Mouse (Mus musculus): ENCODE results near the gene Trpc1. TPM values are rescaled to one million over a fixed set of nuclear protein-coding genes. Genes with fewer than 3 reads are reported as not detected.

Trpc1 gene
- polyA plus RNA-seq, 1 experiment from 2014 or later: 4.3 TPM

GRCm38 (mm10) chr9:95693528-95694100 is 56.6 kb downstream of the Trpc1 start:
- Histone ChIP-seq H3K27ac (no peak overlapping the region), H3K4me3 (no peak overlapping the region)
- 89% methylated on average over 11 of the region's 11 CpGs for WGBS

GRCm38 (mm10) chr9:95692823-95693222 is 57.4 kb downstream of the Trpc1 start:
- Histone ChIP-seq H3K27ac (no peak overlapping the region), H3K9me3 (no peaks in the 10 kb centered on the region), H3K9ac (no peak overlapping the region), H3K4me1 (no peaks in the 10 kb centered on the region), H3K36me3 (no peaks in the 10 kb centered on the region), H3K4me3 (no peak overlapping the region), H3K27me3 (replicated peaks) (no peaks in the 10 kb centered on the region), H3K4me2 (replicated peaks) (no peak overlapping the region)
- WGBS: 75% methylated on average over 8 of the region's 8 CpGs
- no peak for ATAC-seq (ENCODE audit: low FRiP score, low read depth)

More at GRCm38 (mm10) chr9:95693528-95694100, 56.6 kb downstream of the Trpc1 start:
- ATAC-seq (ENCODE audit: low FRiP score, low read depth): no peak
- Histone ChIP-seq H3K4me2 (replicated peaks) (no peak overlapping the region), H3K36me3 (no peaks in the 10 kb centered on the region), H3K4me1 (no peaks in the 10 kb centered on the region), H3K9ac (no peak overlapping the region), H3K9me3 (no peaks in the 10 kb centered on the region), H3K27me3 (replicated peaks) (no peaks in the 10 kb centered on the region)

GRCm38 (mm10) chr9:95688064-95688463 is 62.1 kb downstream of the Trpc1 start:
- Histone ChIP-seq H3K4me1 (no peaks in the 10 kb centered on the region), H3K9ac (no peak overlapping the region), H3K4me3 (no peak overlapping the region), H3K27ac (no peak overlapping the region), H3K9me3 (no peaks in the 10 kb centered on the region), H3K4me2 (replicated peaks) (no peak overlapping the region), H3K36me3 (no peaks in the 10 kb centered on the region), H3K27me3 (replicated peaks) (no peaks in the 10 kb centered on the region)
- 57% methylated on average over 3 of the region's 3 CpGs for WGBS
- ATAC-seq (ENCODE audit: low FRiP score, low read depth): no peak

GRCm38 (mm10) chr9:95685660-95686440 is 64.3 kb downstream of the Trpc1 start:
- 60% methylated on average over 11 of the region's 11 CpGs for WGBS
- no peak overlapping the region for H3K4me3 ChIP-seq
- no peaks in the 10 kb centered on the region for H3K9me3 ChIP-seq
- no peaks in the 10 kb centered on the region for H3K27me3 ChIP-seq (replicated peaks)
- H3K4me2 ChIP-seq (replicated peaks): no peak overlapping the region
- H3K27ac ChIP-seq: no peak overlapping the region
- H3K4me1 ChIP-seq: no peaks in the 10 kb centered on the region
- H3K9ac ChIP-seq: no peak overlapping the region
- H3K36me3 ChIP-seq: no peaks in the 10 kb centered on the region
- no peak for ATAC-seq (ENCODE audit: low FRiP score, low read depth)

GRCm38 (mm10) chr9:95680691-95681090 is 69.5 kb downstream of the Trpc1 start:
- Histone ChIP-seq H3K27me3 (replicated peaks) (no peaks in the 10 kb centered on the region), H3K4me2 (replicated peaks) (no peak overlapping the region), H3K9ac (no peak overlapping the region), H3K27ac (no peak overlapping the region), H3K4me1 (no peaks in the 10 kb centered on the region), H3K9me3 (no peaks in the 10 kb centered on the region), H3K36me3 (no peaks in the 10 kb centered on the region), H3K4me3 (no peak overlapping the region)
- no peak for ATAC-seq (ENCODE audit: low FRiP score, low read depth)
- WGBS: 94% methylated on average over 11 of the region's 11 CpGs

- H3K4me3 ChIP-seq: no peak overlapping the region
- 80% methylated on average over 7 of the region's 7 CpGs for WGBS
- H3K4me2 ChIP-seq (replicated peaks): no peak overlapping the region
- no peak overlapping the region for H3K27ac ChIP-seq
- no peak overlapping the region for H3K9ac ChIP-seq
- no peaks in the 10 kb centered on the region for H3K27me3 ChIP-seq (replicated peaks)
- no peaks in the 10 kb centered on the region for H3K4me1 ChIP-seq
- no peak for ATAC-seq (ENCODE audit: low FRiP score, low read depth)
- no peaks in the 10 kb centered on the region for H3K9me3 ChIP-seq
- H3K36me3 ChIP-seq: no peaks in the 10 kb centered on the region
These were observed 70.2 kb downstream of the Trpc1 start for GRCm38 (mm10) chr9:95679966-95680365.

- 95% methylated on average over 4 of the region's 4 CpGs for WGBS
- Histone ChIP-seq H3K4me1 (no peaks in the 10 kb centered on the region), H3K9me3 (no peaks in the 10 kb centered on the region), H3K4me2 (replicated peaks) (no peak overlapping the region), H3K27me3 (replicated peaks) (no peaks in the 10 kb centered on the region), H3K36me3 (no peaks in the 10 kb centered on the region), H3K9ac (no peak overlapping the region), H3K4me3 (no peak overlapping the region), H3K27ac (no peak overlapping the region)
- ATAC-seq (ENCODE audit: low FRiP score, low read depth): no peak
These were observed 74.2 kb downstream of the Trpc1 start for GRCm38 (mm10) chr9:95676021-95676420.

- H3K27ac ChIP-seq: no peak overlapping the region
- H3K9me3 ChIP-seq: no peaks in the 10 kb centered on the region
- no peak overlapping the region for H3K9ac ChIP-seq
- H3K4me1 ChIP-seq: no peaks in the 10 kb centered on the region
- WGBS: 89% methylated on average over 9 of the region's 9 CpGs
- H3K27me3 ChIP-seq (replicated peaks): no peaks in the 10 kb centered on the region
- no peak for ATAC-seq (ENCODE audit: low FRiP score, low read depth)
- H3K36me3 ChIP-seq: no peaks in the 10 kb centered on the region
- no peak overlapping the region for H3K4me3 ChIP-seq
- no peak overlapping the region for H3K4me2 ChIP-seq (replicated peaks)
These were observed 75.0 kb downstream of the Trpc1 start for GRCm38 (mm10) chr9:95675064-95675699.

- Histone ChIP-seq H3K36me3 (no peaks in the 10 kb centered on the region), H3K4me1 (no peaks in the 10 kb centered on the region), H3K4me3 (no peak overlapping the region), H3K4me2 (replicated peaks) (no peak overlapping the region), H3K9me3 (no peaks in the 10 kb centered on the region), H3K27ac (no peak overlapping the region), H3K9ac (no peak overlapping the region), H3K27me3 (replicated peaks) (no peaks in the 10 kb centered on the region)
- ATAC-seq (ENCODE audit: low FRiP score, low read depth): no peak
- 83% methylated on average over 6 of the region's 6 CpGs for WGBS
These were observed 77.4 kb downstream of the Trpc1 start for GRCm38 (mm10) chr9:95672760-95673159.

- no peak overlapping the region for H3K27ac ChIP-seq
- no peak for ATAC-seq (ENCODE audit: low FRiP score, low read depth)
- no peaks in the 10 kb centered on the region for H3K36me3 ChIP-seq
- no peak overlapping the region for H3K4me3 ChIP-seq
- 91% methylated on average over 3 of the region's 3 CpGs for WGBS
- H3K4me1 ChIP-seq: no peaks in the 10 kb centered on the region
- H3K9me3 ChIP-seq: no peaks in the 10 kb centered on the region
- no peaks in the 10 kb centered on the region for H3K27me3 ChIP-seq (replicated peaks)
- H3K9ac ChIP-seq: no peak overlapping the region
- H3K4me2 ChIP-seq (replicated peaks): no peak overlapping the region
These were observed 77.8 kb downstream of the Trpc1 start for GRCm38 (mm10) chr9:95672331-95672730.

- Histone ChIP-seq H3K4me2 (replicated peaks) (no peak overlapping the region), H3K27ac (no peak overlapping the region), H3K9me3 (no peaks in the 10 kb centered on the region), H3K4me3 (no peak overlapping the region), H3K9ac (no peak overlapping the region), H3K27me3 (replicated peaks) (no peaks in the 10 kb centered on the region), H3K36me3 (no peaks in the 10 kb centered on the region), H3K4me1 (no peaks in the 10 kb centered on the region)
- no peak for ATAC-seq (ENCODE audit: low FRiP score, low read depth)
- 67% methylated on average over 5 of the region's 5 CpGs for WGBS
These were observed 81.9 kb downstream of the Trpc1 start for GRCm38 (mm10) chr9:95668306-95668705.

- H3K36me3 ChIP-seq: no peaks in the 10 kb centered on the region
- H3K4me1 ChIP-seq: no peaks in the 10 kb centered on the region
- H3K27ac ChIP-seq: no peak overlapping the region
- H3K4me3 ChIP-seq: no peak overlapping the region
- no peaks in the 10 kb centered on the region for H3K9me3 ChIP-seq
- no peak for ATAC-seq (ENCODE audit: low FRiP score, low read depth)
- no peaks in the 10 kb centered on the region for H3K27me3 ChIP-seq (replicated peaks)
- 0 out of 2 replicates have a peak overlapping the region, but pooled peaks have one; percentile 21 for H3K9ac ChIP-seq
- WGBS: 47% methylated on average over 9 of the region's 9 CpGs
- no peak overlapping the region for H3K4me2 ChIP-seq (replicated peaks)
These were observed 82.3 kb downstream of the Trpc1 start for GRCm38 (mm10) chr9:95667836-95668235.

All from neural tube, embryonic 12.5 days (tissue).